Mouse (Mus musculus) midbrain, embryonic 12.5 days (tissue): ENCODE results near the gene Hoxa1. TPM values are rescaled to one million over a fixed set of nuclear protein-coding genes. Genes with fewer than 3 reads are reported as not detected.

Experiments used
- ATAC-seq: fragments of 200-750 bp; cut with Nextera tagmentation; 2 replicates; pipeline ENCODE4 v1.8.0; 2017; ENCODE audit warnings: low read depth, moderate TSS enrichment, moderate library complexity; ENCODE audit not compliant: low FRiP score
- H3K27ac ChIP-seq: fragments of 300-500 bp; sonication (generic); replicated peaks from 2 replicates; pipeline ENCODE4 v1.5.1; 2016; ENCODE audit warnings: mild to moderate bottlenecking
- H3K27me3 ChIP-seq: fragments of 300-500 bp; sonication (generic); 2 replicates; pipeline ENCODE4 v1.6.1; 2016; ENCODE audit warnings: mild to moderate bottlenecking
- H3K36me3 ChIP-seq: fragments of 300-500 bp; sonication (generic); 2 replicates; pipeline ENCODE4 v1.6.1; 2016
- H3K4me1 ChIP-seq: fragments of 300-500 bp; sonication (generic); 2 replicates; pipeline ENCODE4 v1.6.1; 2016
- H3K4me2 ChIP-seq: fragments of 300-500 bp; sonication (generic); replicated peaks from 2 replicates; pipeline ENCODE4 v1.6.1; 2016; ENCODE audit warnings: mild to moderate bottlenecking, moderate library complexity
- H3K4me3 ChIP-seq: fragments of 300-500 bp; sonication (generic); 2 replicates; pipeline ENCODE4 v1.5.1; 2016; ENCODE audit warnings: mild to moderate bottlenecking
- H3K9ac ChIP-seq: fragments of 300-500 bp; sonication (generic); replicated peaks from 2 replicates; pipeline ENCODE4 v1.6.1; 2016; ENCODE audit warnings: mild to moderate bottlenecking, moderate library complexity
- H3K9me3 ChIP-seq: fragments of 300-500 bp; sonication (generic); 2 replicates; pipeline ENCODE4 v1.6.1; 2016; ENCODE audit warnings: mild to moderate bottlenecking
- WGBS: fragments of 180-500 bp; shearing (Covaris S2); methylation state at CpG from one replicate; pipeline ENCODE4 v1.1.7; 2016; 5-methylcytosine and 5-hydroxymethylcytosine counted together
- polyA plus RNA-seq: library from polyadenylated mRNA; unstranded; fragments of >200 nt; fragmentation: Nextera tagmentation; extraction: Ambion mirVana; gene quantifications from 2 replicates; pipeline ENCODE4 v1.2.1, GENCODE M21; 2016

Gene Hoxa1
- polyA plus RNA-seq, 1 experiment from 2014 or later = 0.83 TPM

GRCm38 (mm10) chr6:52176391-52176790 lies 18.3 kb upstream of the Hoxa1 start:
- Histone ChIP-seq H3K4me1 (peaks cover 10% of the 10 kb centered on the region), H3K27me3 (peaks cover 96% of the 10 kb centered on the region), H3K27ac (no peak overlapping the region), H3K9ac (no peak overlapping the region), H3K4me3 (no peak overlapping the region), H3K9me3 (no peaks in the 10 kb centered on the region), H3K36me3 (no peaks in the 10 kb centered on the region), H3K4me2 (no peak overlapping the region)
- ATAC-seq = no peak
- 2% methylated on average over 6 of the region's 6 CpGs for WGBS

GRCm38 (mm10) chr6:52175864-52176263 lies 17.7 kb upstream of the Hoxa1 start:
- H3K4me1 ChIP-seq = peaks cover 10% of the 10 kb centered on the region
- no peak overlapping the region for H3K4me2 ChIP-seq
- H3K4me3 ChIP-seq = peak overlapping the region; percentile 13
- no peak overlapping the region for H3K27ac ChIP-seq
- no peaks in the 10 kb centered on the region for H3K36me3 ChIP-seq
- peaks cover 96% of the 10 kb centered on the region for H3K27me3 ChIP-seq
- H3K9me3 ChIP-seq = no peaks in the 10 kb centered on the region
- no peak overlapping the region for H3K9ac ChIP-seq
- no peak for ATAC-seq
- WGBS = 2% methylated on average over 18 of the region's 35 CpGs

GRCm38 (mm10) chr6:52174968-52175751 lies 17.0 kb upstream of the Hoxa1 start:
- H3K9me3 ChIP-seq = no peaks in the 10 kb centered on the region
- 1% methylated on average over 41 of the region's 41 CpGs for WGBS
- no peak overlapping the region for H3K4me2 ChIP-seq
- no peaks in the 10 kb centered on the region for H3K36me3 ChIP-seq
- H3K4me3 ChIP-seq = peak overlapping the region; percentile 13
- peaks cover 10% of the 10 kb centered on the region for H3K4me1 ChIP-seq
- H3K27me3 ChIP-seq = peaks cover 96% of the 10 kb centered on the region
- ATAC-seq = no peak
- H3K27ac ChIP-seq = no peak overlapping the region
- H3K9ac ChIP-seq = no peak overlapping the region

- WGBS = 2% methylated on average over 4 of the region's 4 CpGs
- no peak for ATAC-seq
- Histone ChIP-seq H3K4me1 (peaks cover 10% of the 10 kb centered on the region), H3K4me2 (no peak overlapping the region), H3K27ac (no peak overlapping the region), H3K9me3 (no peaks in the 10 kb centered on the region), H3K4me3 (no peak overlapping the region), H3K9ac (no peak overlapping the region), H3K27me3 (peaks cover 93% of the 10 kb centered on the region), H3K36me3 (no peaks in the 10 kb centered on the region)
These were observed 15.5 kb upstream of the Hoxa1 start for GRCm38 (mm10) chr6:52173648-52174047.

GRCm38 (mm10) chr6:52172501-52172900 lies 14.4 kb upstream of the Hoxa1 start:
- Histone ChIP-seq H3K9ac (no peak overlapping the region), H3K36me3 (no peaks in the 10 kb centered on the region), H3K4me2 (peak overlapping the region; percentile 27), H3K27ac (no peak overlapping the region), H3K4me1 (peaks cover 10% of the 10 kb centered on the region), H3K4me3 (peak overlapping the region; percentile 15), H3K9me3 (no peaks in the 10 kb centered on the region), H3K27me3 (peaks cover 93% of the 10 kb centered on the region)
- 1% methylated on average over 35 of the region's 35 CpGs for WGBS
- ATAC-seq = no peak

GRCm38 (mm10) chr6:52171938-52172337 lies 13.8 kb upstream of the Hoxa1 start:
- H3K4me2 ChIP-seq = no peak overlapping the region
- no peak overlapping the region; the same call in 1 of the 2 replicates for H3K4me3 ChIP-seq
- no peak overlapping the region for H3K27ac ChIP-seq
- ATAC-seq = no peak
- H3K9ac ChIP-seq = no peak overlapping the region
- H3K36me3 ChIP-seq = no peaks in the 10 kb centered on the region
- peaks cover 93% of the 10 kb centered on the region for H3K27me3 ChIP-seq
- WGBS = 2% methylated on average over 5 of the region's 7 CpGs
- H3K9me3 ChIP-seq = no peaks in the 10 kb centered on the region
- H3K4me1 ChIP-seq = peaks cover 10% of the 10 kb centered on the region

- peaks cover 93% of the 10 kb centered on the region for H3K27me3 ChIP-seq
- no peak overlapping the region for H3K9ac ChIP-seq
- H3K27ac ChIP-seq = no peak overlapping the region
- ATAC-seq = no peak
- H3K4me3 ChIP-seq = no peak overlapping the region
- 1% methylated on average over 4 of the region's 4 CpGs for WGBS
- H3K4me1 ChIP-seq = peaks cover 10% of the 10 kb centered on the region
- H3K4me2 ChIP-seq = no peak overlapping the region
- no peaks in the 10 kb centered on the region for H3K36me3 ChIP-seq
- H3K9me3 ChIP-seq = no peaks in the 10 kb centered on the region
These were observed 13.2 kb upstream of the Hoxa1 start for GRCm38 (mm10) chr6:52171331-52171730.

- no peak overlapping the region for H3K9ac ChIP-seq
- ATAC-seq = no peak
- peaks cover 10% of the 10 kb centered on the region for H3K4me1 ChIP-seq
- H3K36me3 ChIP-seq = no peaks in the 10 kb centered on the region
- peaks cover 93% of the 10 kb centered on the region for H3K27me3 ChIP-seq
- no peaks in the 10 kb centered on the region for H3K9me3 ChIP-seq
- no peak overlapping the region for H3K4me2 ChIP-seq
- WGBS = 2% methylated on average over 5 of the region's 5 CpGs
- no peak overlapping the region for H3K27ac ChIP-seq
- no peak overlapping the region for H3K4me3 ChIP-seq
These were observed 12.7 kb upstream of the Hoxa1 start for GRCm38 (mm10) chr6:52170898-52171223.

- Histone ChIP-seq H3K9me3 (no peaks in the 10 kb centered on the region), H3K4me3 (no peak overlapping the region), H3K36me3 (no peaks in the 10 kb centered on the region), H3K9ac (no peak overlapping the region), H3K27me3 (peaks cover 93% of the 10 kb centered on the region), H3K27ac (no peak overlapping the region), H3K4me1 (peaks cover 10% of the 10 kb centered on the region), H3K4me2 (no peak overlapping the region)
- ATAC-seq = no peak
- 1% methylated on average over 40 of the region's 40 CpGs for WGBS
These were observed 12.2 kb upstream of the Hoxa1 start for GRCm38 (mm10) chr6:52170166-52170897.

GRCm38 (mm10) chr6:52169499-52170165 lies 11.5 kb upstream of the Hoxa1 start:
- H3K36me3 ChIP-seq = no peaks in the 10 kb centered on the region
- H3K4me3 ChIP-seq = no peak overlapping the region
- 2% methylated on average over 16 of the region's 16 CpGs for WGBS
- H3K27ac ChIP-seq = no peak overlapping the region
- peaks cover 93% of the 10 kb centered on the region for H3K27me3 ChIP-seq
- no peak overlapping the region for H3K4me2 ChIP-seq
- no peak overlapping the region for H3K9ac ChIP-seq
- H3K4me1 ChIP-seq = peaks cover 10% of the 10 kb centered on the region
- ATAC-seq = no peak
- H3K9me3 ChIP-seq = no peaks in the 10 kb centered on the region

GRCm38 (mm10) chr6:52168191-52169055 lies 10.3 kb upstream of the Hoxa1 start:
- Histone ChIP-seq H3K27me3 (peaks cover 97% of the 10 kb centered on the region), H3K4me2 (no peak overlapping the region), H3K36me3 (no peaks in the 10 kb centered on the region)

More at GRCm38 (mm10) chr6:52168191-52169055, 10.3 kb upstream of the Hoxa1 start:
- H3K4me1 ChIP-seq = peaks cover 10% of the 10 kb centered on the region
- 1% methylated on average over 42 of the region's 42 CpGs for WGBS
- H3K9ac ChIP-seq = no peak overlapping the region
- H3K9me3 ChIP-seq = no peaks in the 10 kb centered on the region
- no peak overlapping the region for H3K27ac ChIP-seq
- H3K4me3 ChIP-seq = no peak overlapping the region
- no peak for ATAC-seq
